Mouse (Mus musculus) kidney, adult 2 months (tissue): ENCODE measurements around the gene Arl13a. TPM values are rescaled to one million over a fixed set of nuclear protein-coding genes. Genes with fewer than 3 reads are reported as not detected.
"Not testable (repeated sequence)": the region's sequence is repeated elsewhere in the genome, so short reads cannot be mapped to it uniquely, and the experiment has no call there.

ENCODE experiments used
- DNase-seq: peaks from one replicate; pipeline ENCODE4 v3.0.0; 2021
- H3K27ac ChIP-seq: fragments of 200-500 bp; 2 replicates; pipeline ENCODE4 v1.5.1; 2012; ENCODE audit warnings: low read depth, low read length, control low read depth, inconsistent platforms; ENCODE audit not compliant: insufficient read depth
- H3K27me3 ChIP-seq: fragments of 200-500 bp; replicated peaks from 2 replicates; pipeline ENCODE4 v1.6.1; 2012; ENCODE audit warnings: mild to moderate bottlenecking, moderate library complexity, low read length, inconsistent platforms; ENCODE audit not compliant: control insufficient read depth, insufficient read depth
- H3K36me3 ChIP-seq: fragments of 200-500 bp; 2 replicates; pipeline ENCODE4 v1.6.1; 2012; ENCODE audit warnings: mild to moderate bottlenecking, moderate library complexity, low read length, inconsistent platforms; ENCODE audit not compliant: control insufficient read depth, insufficient read depth
- H3K4me1 ChIP-seq: fragments of 200-500 bp; 2 replicates; pipeline ENCODE4 v1.6.1; 2011; ENCODE audit warnings: low read length; ENCODE audit not compliant: control insufficient read depth, insufficient read depth
- H3K4me3 ChIP-seq: fragments of 200-500 bp; 2 replicates; pipeline ENCODE4 v1.5.1; 2011; ENCODE audit warnings: mild to moderate bottlenecking, low read depth, low read length, control low read depth; ENCODE audit not compliant: insufficient read depth
- CTCF ChIP-seq: fragments of 200-500 bp; conservative IDR thresholded peaks from 2 replicates; pipeline ENCODE4 v1.5.1; 2011; ENCODE audit warnings: low read depth, mild to moderate bottlenecking, control low read depth, low read length, moderate library complexity, mixed read lengths; ENCODE audit not compliant: insufficient read depth, insufficient read length
- POLR2A ChIP-seq: fragments of 200-500 bp; IDR thresholded peaks from one replicate; pipeline ENCODE4 v1.6.1; 2011; ENCODE audit warnings: low read depth, low read length, control low read depth
- WGBS: fragments of 180-500 bp; shearing (Covaris S2); methylation state at CpG from one replicate; pipeline ENCODE4 v1.1.7; 2018; 5-methylcytosine and 5-hydroxymethylcytosine counted together
- polyA plus RNA-seq: library from polyadenylated mRNA; depleted of rRNA; stranded (reverse); fragments of >200 nt; gene quantifications from 2 replicates; pipeline ENCODE4 v1.2.3, GENCODE M21; 2012; rRNA removed

Gene Arl13a
- not detected in 2 replicates for polyA plus RNA-seq

DNA sequence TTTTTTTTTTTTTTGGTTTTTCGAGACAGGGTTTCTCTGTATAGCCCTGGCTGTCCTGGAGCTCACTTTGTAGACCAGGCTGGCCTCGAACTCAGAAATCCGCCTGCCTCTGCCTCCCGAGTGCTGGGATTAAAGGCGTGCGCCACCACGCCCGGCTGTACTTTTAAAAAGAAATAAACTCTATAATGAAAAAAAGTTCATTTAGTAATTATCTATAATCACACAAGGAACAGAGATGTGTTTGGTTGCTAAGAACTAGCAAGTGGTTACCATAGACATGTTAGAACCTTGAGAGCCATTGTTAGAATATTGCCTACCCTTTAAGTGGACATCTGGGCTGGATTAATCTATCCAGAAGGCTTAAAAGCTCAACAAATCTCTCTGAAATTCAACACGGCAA, at the start of gene Arl13a:
Arl13a (plus strand) TSS at position 301 of the 400 bp plus-strand sequence.
- not testable (repeated sequence) for H3K4me1 ChIP-seq, H3K27ac ChIP-seq, H3K27me3 ChIP-seq, DNase-seq, H3K36me3 ChIP-seq, H3K4me3 ChIP-seq
- 96% methylated on average over 9 of the region's 9 CpGs for WGBS

DNA sequence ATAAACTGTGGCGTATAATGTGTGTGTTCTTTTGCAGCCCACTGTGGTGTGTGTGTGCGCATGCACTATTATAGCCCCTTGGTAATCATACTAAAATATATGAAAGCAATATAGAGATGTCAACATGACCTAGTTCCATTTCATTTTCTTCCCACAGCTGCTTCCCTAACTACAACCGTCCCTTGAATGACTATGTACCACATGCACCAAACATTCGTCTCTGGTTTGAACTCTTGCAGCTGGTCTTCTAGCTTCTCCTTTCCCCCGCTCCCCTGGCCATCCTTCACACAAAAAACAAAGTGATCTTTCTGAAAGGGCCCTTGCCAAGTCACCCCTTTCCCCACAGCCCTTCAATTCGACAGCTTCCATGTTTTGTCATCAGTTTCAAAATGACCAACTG, 47.3 kb upstream of the Arl13a start:
- TF ChIP-seq CTCF: no peak
- no peak for TF ChIP-seq POLR2A
- 80% methylated on average over 6 of the region's 6 CpGs for WGBS
- DNase-seq: no peak
- no peaks in the 10 kb centered on the region for H3K36me3 ChIP-seq
- H3K4me3 ChIP-seq: no peak overlapping the region
- H3K27me3 ChIP-seq: no peaks in the 10 kb centered on the region
- H3K4me1 ChIP-seq: no peaks in the 10 kb centered on the region
- no peak overlapping the region for H3K27ac ChIP-seq

DNA sequence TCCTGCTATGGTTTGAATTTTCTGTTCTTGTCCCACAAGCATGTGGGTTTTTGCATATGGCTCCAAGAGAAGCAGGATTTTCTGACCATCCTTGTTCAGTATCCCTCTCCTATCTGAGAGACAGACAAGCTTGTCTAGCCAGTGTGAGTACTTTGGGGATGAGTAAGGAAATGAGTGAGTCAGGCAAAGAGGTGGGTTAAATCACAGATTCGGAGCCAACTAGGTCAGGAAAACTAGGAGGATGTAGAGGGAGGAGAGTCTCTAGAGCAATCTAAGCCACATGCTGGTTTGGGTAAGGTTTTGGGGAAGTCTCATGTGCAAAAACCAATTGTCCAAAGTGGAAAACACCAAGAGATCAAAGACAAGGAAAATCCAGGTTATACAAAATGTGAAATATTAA, 45.8 kb upstream of the Arl13a start:
- no peak for DNase-seq
- WGBS: 70% methylated on average over 1 of the region's 1 CpGs
- Histone ChIP-seq H3K4me3 (no peak overlapping the region), H3K27me3 (no peaks in the 10 kb centered on the region), H3K36me3 (no peaks in the 10 kb centered on the region), H3K4me1 (no peaks in the 10 kb centered on the region), H3K27ac (no peak overlapping the region)
- TF ChIP-seq CTCF (no peak), POLR2A (no peak)

DNA sequence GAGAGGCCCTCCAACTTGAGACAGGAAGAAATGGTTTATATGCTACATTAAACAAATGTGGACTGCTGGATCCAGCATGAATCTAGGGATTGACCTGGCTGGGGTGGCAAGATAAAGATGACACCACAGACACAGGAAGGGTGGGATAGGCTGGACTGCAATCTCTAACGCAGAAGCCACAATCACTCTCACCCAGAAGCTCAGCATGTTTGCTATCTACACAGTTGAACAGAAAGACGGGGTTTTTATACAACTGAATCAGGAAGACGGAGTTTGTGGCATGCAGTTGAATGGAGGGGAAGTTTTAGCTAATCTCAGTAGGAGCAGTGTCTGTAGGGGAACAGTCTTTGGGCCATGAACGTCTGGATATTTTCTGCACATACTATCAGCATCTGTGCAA, 45.3 kb upstream of the Arl13a start:
- no peaks in the 10 kb centered on the region for H3K4me1 ChIP-seq
- 87% methylated on average over 4 of the region's 4 CpGs for WGBS
- TF ChIP-seq CTCF: no peak
- no peak for DNase-seq
- no peak overlapping the region for H3K27ac ChIP-seq
- H3K4me3 ChIP-seq: no peak overlapping the region
- H3K36me3 ChIP-seq: no peaks in the 10 kb centered on the region
- no peaks in the 10 kb centered on the region for H3K27me3 ChIP-seq

DNA sequence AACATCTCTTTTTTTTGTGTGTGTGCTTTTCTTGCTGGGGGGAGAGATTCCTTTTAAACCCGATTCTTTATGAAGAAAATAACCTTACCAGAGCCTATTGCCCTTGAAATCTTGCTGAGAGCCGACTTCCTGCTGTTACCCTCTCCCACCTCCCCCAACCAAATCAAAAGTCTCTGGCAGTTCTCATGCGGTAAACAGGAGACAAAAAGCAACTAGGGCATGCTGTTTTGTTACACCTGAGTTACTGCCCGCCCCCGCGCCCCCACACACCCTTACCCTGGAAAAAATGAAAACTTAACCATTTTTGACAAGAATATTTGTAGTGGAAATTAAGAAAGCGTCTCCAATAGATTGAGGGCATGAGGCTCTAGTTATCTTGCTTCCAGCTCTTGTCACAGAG, 29.1 kb upstream of the Arl13a start:
- Histone ChIP-seq H3K4me3 (no peak overlapping the region), H3K4me1 (no peaks in the 10 kb centered on the region), H3K36me3 (no peaks in the 10 kb centered on the region), H3K27me3 (no peaks in the 10 kb centered on the region), H3K27ac (no peak overlapping the region)
- WGBS: 42% methylated on average over 7 of the region's 7 CpGs
- TF ChIP-seq CTCF: no peak
- no peak for TF ChIP-seq POLR2A
- DNase-seq: no peak

DNA sequence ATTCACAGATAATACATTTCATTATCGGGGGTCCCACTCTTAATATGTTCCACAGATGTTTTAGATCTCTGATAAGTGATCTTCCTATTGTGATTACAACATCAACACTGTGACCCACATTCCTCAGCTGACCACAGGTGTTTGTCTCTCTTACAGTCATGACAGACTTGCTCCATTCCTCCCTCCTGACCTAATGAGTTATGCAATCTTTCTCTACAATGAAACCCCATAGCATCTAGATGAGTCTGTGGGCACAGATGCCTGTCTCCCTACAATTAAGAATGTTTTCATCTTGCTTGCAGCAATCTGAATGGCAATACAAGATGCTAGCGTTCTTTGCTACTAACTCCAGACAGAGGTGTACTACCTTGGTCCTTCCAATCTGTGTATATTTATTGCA, 26.9 kb upstream of the Arl13a start:
- TF ChIP-seq CTCF (no peak), POLR2A (no peak)
- H3K4me3 ChIP-seq: no peak overlapping the region
- no peak overlapping the region for H3K27ac ChIP-seq
- H3K4me1 ChIP-seq: no peaks in the 10 kb centered on the region
- WGBS: 80% methylated on average over 2 of the region's 2 CpGs
- DNase-seq: no peak
- no peaks in the 10 kb centered on the region for H3K27me3 ChIP-seq
- no peaks in the 10 kb centered on the region for H3K36me3 ChIP-seq

DNA sequence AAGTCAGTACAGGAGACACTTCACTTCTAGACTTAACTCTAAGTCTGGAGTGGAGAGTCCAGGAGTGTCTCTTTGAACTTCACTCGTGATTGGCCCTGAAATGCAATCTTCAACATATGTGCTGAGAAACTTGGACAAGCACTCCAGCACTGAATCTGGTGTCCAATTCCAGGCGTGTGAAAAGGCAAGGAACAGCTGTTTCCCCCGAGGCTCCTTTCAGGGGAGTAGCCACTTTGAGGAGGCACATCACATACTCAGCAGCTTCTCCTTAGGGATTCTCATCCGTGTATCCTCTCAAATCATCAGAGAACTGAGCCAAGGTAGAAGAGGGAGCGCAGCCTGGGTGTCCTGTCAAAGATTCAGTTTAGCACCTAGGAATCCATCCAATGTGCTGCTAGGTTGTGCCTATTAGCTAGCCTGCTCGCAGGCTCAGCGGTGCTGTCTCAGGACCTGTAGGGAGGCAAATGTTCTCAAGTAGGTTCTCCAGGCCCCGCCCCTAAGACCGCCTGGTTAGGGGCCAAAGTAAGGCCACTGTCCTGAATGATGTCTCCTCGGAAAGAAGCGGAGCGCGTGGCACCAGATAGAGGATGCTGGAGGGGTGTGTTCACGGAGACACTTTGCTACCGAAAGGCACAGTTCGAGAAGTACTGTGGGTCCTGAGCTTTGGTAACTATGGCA, 25.1 kb upstream of the Arl13a start, which contains the start of gene Xkrx:
Xkrx (minus strand) TSS at position 34 of the 678 bp plus-strand sequence.
- 20% methylated on average over 16 of the region's 16 CpGs for WGBS
- H3K4me1 ChIP-seq: no peaks in the 10 kb centered on the region
- DNase-seq: no peak
- no peaks in the 10 kb centered on the region for H3K36me3 ChIP-seq
- H3K27ac ChIP-seq: no peak within 1 kb of the TSS
- no peak within 1 kb of the TSS for H3K4me3 ChIP-seq
- no peak for TF ChIP-seq POLR2A
- no peak for TF ChIP-seq CTCF
- H3K27me3 ChIP-seq: no peaks in the 10 kb centered on the region
